Mouse (Mus musculus) lung, embryonic 14.5 days (tissue): ENCODE results near the gene Cd33. TPM values are rescaled to one million over a fixed set of nuclear protein-coding genes. Genes with fewer than 3 reads are reported as not detected.

Experiments used
- ATAC-seq: fragments of 200-750 bp; cut with Nextera tagmentation; 2 replicates; pipeline ENCODE4 v1.8.0; 2017; ENCODE audit warnings: mild to moderate bottlenecking, moderate TSS enrichment, moderate library complexity; ENCODE audit not compliant: insufficient read depth
- DNase-seq: peaks from one replicate; pipeline ENCODE4 v3.0.0-alpha.2; 2015
- H3K27ac ChIP-seq: fragments of 300-500 bp; sonication (generic); 2 replicates; pipeline ENCODE4 v1.5.1; 2014; ENCODE audit warnings: low read depth, mild to moderate bottlenecking, moderate library complexity
- H3K27me3 ChIP-seq: fragments of 300-500 bp; sonication (generic); 2 replicates; pipeline ENCODE4 v1.6.1; 2014; ENCODE audit warnings: low read length, control low read depth; ENCODE audit not compliant: insufficient read depth
- H3K36me3 ChIP-seq: fragments of 300-500 bp; sonication (generic); 2 replicates; pipeline ENCODE4 v1.6.1; 2014; ENCODE audit warnings: control low read depth; ENCODE audit not compliant: insufficient read depth
- H3K4me1 ChIP-seq: fragments of 300-500 bp; sonication (generic); 2 replicates; pipeline ENCODE4 v1.6.1; 2014; ENCODE audit warnings: antibody characterized with exemption, control low read depth; ENCODE audit not compliant: insufficient read depth
- H3K4me2 ChIP-seq: fragments of 300-500 bp; sonication (generic); 2 replicates; pipeline ENCODE4 v1.6.1; 2014; ENCODE audit warnings: mild to moderate bottlenecking
- H3K4me3 ChIP-seq: fragments of 300-500 bp; sonication (generic); 2 replicates; pipeline ENCODE4 v1.5.1; 2014; ENCODE audit warnings: low read depth, low read length
- H3K9ac ChIP-seq: fragments of 300-500 bp; sonication (generic); 2 replicates; pipeline ENCODE4 v1.6.1; 2014
- H3K9me3 ChIP-seq: fragments of 300-500 bp; sonication (generic); 2 replicates; pipeline ENCODE4 v1.6.1; 2016; ENCODE audit warnings: low read depth, low read length, control low read depth
- CTCF ChIP-seq: IDR thresholded peaks from 2 replicates; pipeline ENCODE4 v1.5.1; 2016; ENCODE audit warnings: antibody characterized with exemption, low read depth
- WGBS: fragments of 180-500 bp; shearing (Covaris S2); extraction: QIAGEN DNeasy Blood & Tissue Kit; methylation state at CpG from one replicate; pipeline ENCODE4 v1.1.7; 2014; 5-methylcytosine and 5-hydroxymethylcytosine counted together
- polyA plus RNA-seq: library from polyadenylated mRNA; unstranded; fragments of >200 nt; fragmentation: Nextera tagmentation; extraction: Ambion mirVana; gene quantifications from 2 replicates; pipeline ENCODE4 v1.2.1, GENCODE M21; 2014

Cd33 gene
- polyA plus RNA-seq = 1.8 and 2.0 TPM in 2 replicates

DNA sequence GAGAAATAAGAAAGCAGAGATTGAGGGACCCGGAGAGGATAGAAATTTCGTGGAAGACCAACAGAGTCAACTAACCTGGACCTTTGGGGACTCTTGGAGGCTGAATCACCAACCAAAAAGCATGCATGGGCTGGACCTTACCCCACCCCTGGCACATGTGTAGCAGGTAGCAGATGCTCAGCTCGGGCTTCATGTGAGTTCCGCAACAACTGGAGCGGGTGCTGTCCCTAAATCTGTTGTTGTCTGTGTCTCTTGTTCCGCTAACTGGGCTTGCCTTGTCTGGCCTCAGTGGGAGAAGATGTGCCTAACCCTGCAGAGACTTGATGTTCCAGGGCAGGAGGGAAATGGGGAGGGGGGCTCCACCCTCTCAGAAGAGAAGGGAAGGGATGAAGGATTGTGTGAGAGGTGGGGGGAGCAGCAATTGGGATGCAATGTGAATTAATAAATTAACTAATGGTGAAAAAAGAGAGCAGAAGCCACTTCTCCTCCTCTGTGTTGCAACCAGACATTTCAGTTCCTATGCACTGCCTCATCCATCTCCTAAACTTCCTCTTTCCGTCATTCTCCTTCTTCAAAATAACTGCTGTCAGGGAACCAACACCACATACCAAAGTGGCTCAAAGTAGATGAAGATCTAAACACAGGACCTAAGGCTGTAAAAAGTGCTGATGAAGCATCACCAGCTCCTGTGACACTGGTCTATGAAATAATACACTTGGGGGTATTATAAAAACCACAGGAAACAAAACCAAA, at the start of gene Cd33:
Gene Cd33 (minus strand): TSS at position 204 of the 753 bp plus-strand sequence.
- Histone ChIP-seq H3K4me2 (no peak within 1 kb of the TSS), H3K27ac (no peak within 1 kb of the TSS), H3K9ac (no peak within 1 kb of the TSS), H3K36me3 (no peaks in the 10 kb centered on the region), H3K4me1 (no peaks in the 10 kb centered on the region), H3K4me3 (no peak within 1 kb of the TSS), H3K27me3 (no peaks in the 10 kb centered on the region), H3K9me3 (no peaks in the 10 kb centered on the region)
- DNase-seq = no peak
- no peak for TF ChIP-seq CTCF
- WGBS = 74% methylated on average over 7 of the region's 7 CpGs
- no peak for ATAC-seq

DNA sequence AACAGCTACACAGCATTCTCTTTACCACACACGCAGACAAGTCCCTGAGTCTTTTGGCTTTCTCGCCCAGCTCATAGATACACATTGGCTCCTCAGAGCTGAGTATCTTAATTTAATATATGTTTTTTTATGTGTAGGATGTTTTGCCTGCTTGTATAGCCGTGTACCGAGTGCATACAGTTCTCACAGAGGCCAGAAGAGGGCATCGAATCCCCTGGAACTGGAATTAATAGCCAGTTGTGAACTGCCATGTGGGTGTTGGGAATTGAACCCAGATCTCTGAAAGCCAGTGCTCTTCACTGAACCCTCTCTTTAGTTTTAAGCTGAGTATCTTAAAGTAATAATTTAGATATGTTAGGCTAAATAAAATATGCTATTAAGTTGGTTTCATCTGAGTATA, 40.6 kb upstream of the Cd33 start:
- TF ChIP-seq CTCF = peak; percentile 39
- Histone ChIP-seq H3K9me3 (no peaks in the 10 kb centered on the region), H3K4me2 (no peak overlapping the region), H3K27me3 (no peaks in the 10 kb centered on the region), H3K4me3 (no peak overlapping the region), H3K9ac (no peak overlapping the region), H3K4me1 (peaks cover 9% of the 10 kb centered on the region; the same call in 1 of the 2 replicates), H3K36me3 (peaks cover 59% of the 10 kb centered on the region), H3K27ac (no peak overlapping the region)
- DNase-seq (peak; percentile 23), ATAC-seq (no peak)
- WGBS = 89% methylated on average over 5 of the region's 5 CpGs

DNA sequence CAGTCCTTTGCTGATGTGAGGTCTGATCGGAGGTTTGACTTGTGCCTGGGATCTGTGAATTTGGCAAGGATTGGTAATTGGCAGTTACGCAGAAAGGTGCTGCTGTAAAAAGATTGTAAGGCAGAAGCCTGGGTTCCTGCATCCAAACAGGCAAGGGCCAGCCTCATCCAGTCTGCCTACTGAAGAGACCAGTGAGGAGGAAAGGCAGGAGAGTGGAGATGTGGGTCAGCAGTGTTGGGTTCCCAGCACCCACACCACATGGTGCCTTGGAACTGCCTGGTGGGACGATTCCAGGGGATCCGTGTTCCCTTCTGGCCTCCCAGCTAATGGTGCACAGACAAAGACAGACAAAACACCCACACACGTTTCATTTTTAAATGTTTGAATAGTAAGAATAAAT, 36.3 kb upstream of the Cd33 start:
- 53% methylated on average over 5 of the region's 5 CpGs for WGBS
- Histone ChIP-seq H3K27me3 (no peaks in the 10 kb centered on the region), H3K4me3 (peak overlapping the region; percentile 68), H3K9me3 (no peaks in the 10 kb centered on the region), H3K9ac (peak overlapping the region; percentile 71), H3K36me3 (peaks cover 19% of the 10 kb centered on the region), H3K4me2 (peak overlapping the region; percentile 77), H3K4me1 (peaks cover 9% of the 10 kb centered on the region; the same call in 1 of the 2 replicates), H3K27ac (peak overlapping the region; percentile 86; the same call in 1 of the 2 replicates)
- ATAC-seq (no peak), DNase-seq (no peak)
- no peak for TF ChIP-seq CTCF

DNA sequence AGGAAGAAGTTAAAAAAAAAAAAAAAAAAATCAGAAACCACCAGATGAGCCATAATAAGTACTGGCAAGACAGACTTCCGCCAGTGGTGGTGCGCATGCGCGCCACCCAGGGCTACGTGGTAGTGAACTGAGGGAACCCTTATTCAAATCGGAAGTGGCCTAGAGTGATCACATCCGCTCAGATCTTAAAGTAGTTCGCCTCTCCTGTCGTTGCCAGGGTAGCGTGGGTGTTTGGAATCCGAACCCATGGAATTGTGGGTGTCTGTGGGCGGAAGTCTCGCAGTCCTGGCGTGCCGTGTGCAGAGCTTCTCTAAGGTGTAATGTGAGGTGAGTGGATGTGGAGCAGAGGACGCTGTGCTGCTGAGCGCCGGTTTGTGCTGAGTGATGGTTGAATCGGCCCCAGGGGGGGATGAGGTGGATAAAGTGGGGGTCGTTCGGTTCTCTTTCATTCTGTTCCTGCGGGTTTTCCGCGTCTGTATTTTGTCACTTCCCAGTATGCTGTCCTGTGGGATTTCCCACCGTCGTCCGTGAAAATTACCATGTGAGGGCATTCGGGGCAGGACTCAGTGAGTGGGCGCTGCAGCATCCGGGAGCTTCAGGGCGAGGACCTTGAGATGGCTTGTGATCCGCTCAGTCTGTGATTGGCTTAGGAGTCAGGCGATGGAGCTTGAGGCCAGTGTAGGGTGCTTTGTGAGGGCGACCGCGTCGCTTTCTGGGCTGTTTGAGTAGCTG, 35.4 kb upstream of the Cd33 start, which contains the start of gene Zfp719:
Gene Zfp719 (plus strand): TSS at position 171 of the 732 bp plus-strand sequence.
- WGBS = 0% methylated on average over 37 of the region's 37 CpGs
- peak; percentile 97 for DNase-seq
- Histone ChIP-seq H3K9ac (peak within 1 kb of the TSS; percentile 71), H3K36me3 (peaks cover 19% of the 10 kb centered on the region), H3K27me3 (no peaks in the 10 kb centered on the region), H3K27ac (peak within 1 kb of the TSS; percentile 86), H3K9me3 (no peaks in the 10 kb centered on the region), H3K4me1 (peaks cover 9% of the 10 kb centered on the region; the same call in 1 of the 2 replicates), H3K4me3 (peak within 1 kb of the TSS; percentile 68), H3K4me2 (peak within 1 kb of the TSS; percentile 77)
- TF ChIP-seq CTCF = 0 out of 2 replicates have a peak, but pooled peaks have one; percentile 8
- peak; percentile 98 for ATAC-seq

DNA sequence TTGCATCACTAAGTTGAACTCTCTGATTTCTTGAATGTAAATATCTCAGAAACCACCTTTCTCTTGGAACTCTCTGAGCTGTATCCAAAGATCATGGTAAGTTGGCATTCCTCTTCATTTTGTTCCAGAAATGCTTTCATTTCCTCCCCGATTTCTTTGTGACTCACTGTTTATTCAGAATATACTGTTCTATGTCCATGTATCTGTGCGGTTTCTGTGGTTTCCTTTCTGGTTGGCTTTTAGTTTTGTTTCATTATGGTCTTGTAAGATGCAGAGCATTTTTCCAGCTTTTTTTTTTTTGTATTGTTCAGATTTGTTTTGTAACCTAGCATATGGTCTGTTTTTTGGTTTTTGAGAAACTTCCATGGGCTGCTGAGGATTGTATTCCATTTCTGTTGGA, 27.0 kb upstream of the Cd33 start:
- Histone ChIP-seq H3K9me3 (no peaks in the 10 kb centered on the region), H3K27me3 (no peaks in the 10 kb centered on the region), H3K4me1 (no peaks in the 10 kb centered on the region), H3K4me2 (no peak overlapping the region), H3K4me3 (no peak overlapping the region), H3K36me3 (peaks cover 73% of the 10 kb centered on the region), H3K27ac (no peak overlapping the region), H3K9ac (no peak overlapping the region)
- ATAC-seq (no peak), DNase-seq (no peak)
- WGBS = 94% methylated on average over 2 of the region's 2 CpGs
- no peak for TF ChIP-seq CTCF

DNA sequence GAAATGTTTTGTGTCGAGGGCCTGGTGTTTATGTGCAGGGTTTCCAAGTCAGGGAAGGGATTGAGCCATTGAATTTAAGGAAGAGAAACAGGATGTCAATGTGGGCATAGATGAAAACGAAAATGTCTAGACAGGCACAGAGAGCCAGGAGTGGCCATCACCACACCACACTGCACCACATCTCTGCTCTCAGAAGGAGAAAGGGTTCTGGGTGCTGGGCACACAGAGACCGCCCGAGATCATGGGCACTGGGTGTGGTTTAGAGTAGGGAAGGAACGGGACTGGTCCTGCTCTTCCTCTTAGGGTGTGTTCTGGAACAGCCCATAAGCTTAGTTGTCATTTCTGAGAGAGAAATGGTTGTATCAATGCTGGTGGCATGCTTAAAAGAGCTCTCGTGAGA, 19.1 kb upstream of the Cd33 start:
- DNase-seq (no peak), ATAC-seq (no peak)
- TF ChIP-seq CTCF = no peak
- Histone ChIP-seq H3K27ac (no peak overlapping the region; the same call in 1 of the 2 replicates), H3K4me1 (peaks cover 3% of the 10 kb centered on the region; the same call in 1 of the 2 replicates), H3K36me3 (peaks cover 27% of the 10 kb centered on the region; the same call in 1 of the 2 replicates), H3K4me2 (peak overlapping the region; percentile 86), H3K9ac (peak overlapping the region; percentile 75), H3K4me3 (peak overlapping the region; percentile 69), H3K9me3 (no peaks in the 10 kb centered on the region), H3K27me3 (no peaks in the 10 kb centered on the region)
- 60% methylated on average over 6 of the region's 6 CpGs for WGBS

DNA sequence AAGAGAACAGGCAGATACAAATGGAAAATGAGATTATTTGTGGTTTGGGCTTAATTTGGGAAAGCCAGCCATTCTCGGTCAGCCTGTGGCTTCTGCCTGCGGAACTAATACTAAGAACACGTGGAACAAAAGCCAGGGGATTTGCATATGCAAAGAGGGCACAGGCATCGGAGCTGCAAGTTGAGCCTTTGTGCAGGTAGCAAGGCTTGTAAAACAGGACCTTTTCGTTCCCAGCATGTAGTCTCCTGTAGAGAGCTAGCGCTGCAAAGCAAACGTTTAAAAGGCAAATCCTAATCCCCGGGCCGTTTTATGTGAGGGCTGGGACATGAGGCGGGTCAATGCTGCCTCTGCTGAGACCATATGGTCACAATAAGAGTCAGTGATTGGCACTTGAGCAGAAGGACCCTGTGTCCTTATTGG, 18.4 kb upstream of the Cd33 start:
- Histone ChIP-seq H3K27ac (peak overlapping the region; percentile 91), H3K27me3 (no peaks in the 10 kb centered on the region), H3K9ac (peak overlapping the region; percentile 75), H3K4me2 (peak overlapping the region; percentile 86), H3K9me3 (no peaks in the 10 kb centered on the region), H3K4me1 (peaks cover 3% of the 10 kb centered on the region; the same call in 1 of the 2 replicates), H3K4me3 (peak overlapping the region; percentile 69), H3K36me3 (peaks cover 21% of the 10 kb centered on the region; the same call in 1 of the 2 replicates)
- WGBS = under 1% methylated on average over 10 of the region's 10 CpGs
- no peak for TF ChIP-seq CTCF
- ATAC-seq (no peak), DNase-seq (peak; percentile 42)
